Mouse (Mus musculus): ENCODE data around the gene Dpep3.
"Not testable (repeated sequence)": the region's sequence is repeated elsewhere in the genome, so short reads cannot be mapped to it uniquely, and the experiment has no call there.

DNA sequence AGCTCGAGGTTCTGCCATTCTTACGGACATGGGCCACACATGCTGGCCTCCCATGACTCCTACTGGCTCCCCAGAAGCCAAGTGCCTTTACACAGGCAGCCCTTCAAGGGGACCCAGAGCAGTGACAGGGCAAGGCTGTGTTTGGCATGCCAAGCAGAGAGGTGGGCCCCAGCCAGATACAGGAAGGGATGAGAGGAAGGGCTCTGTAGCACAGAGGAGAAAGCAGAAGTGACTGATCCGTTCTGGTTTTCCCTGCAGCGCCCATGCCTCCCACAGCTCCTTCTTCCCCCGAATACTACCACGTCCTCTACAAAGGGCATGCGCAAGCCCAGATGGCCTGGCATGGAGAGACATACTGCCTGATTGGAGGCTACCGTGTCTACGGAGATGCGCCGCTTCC lies 4.2 kb upstream of the Dpep3 start:
- not testable (repeated sequence) for TF ChIP-seq CTCF (conservative IDR thresholded peaks at IDR 0.05; ENCODE audit: low read length); NANOG (IDR thresholded peaks at IDR 0.05; ENCODE audit: borderline replicate concordance, low read length); POU5F1 (IDR thresholded peaks at IDR 0.05; ENCODE audit: borderline replicate concordance, low read length)

Measured in E14TG2a.4 (cell line).